Mouse (Mus musculus): ENCODE results near the gene Pnpla3. TPM values are rescaled to one million over a fixed set of nuclear protein-coding genes. Genes with fewer than 3 reads are reported as not detected.

Pnpla3 gene
- polyA plus RNA-seq, 1 experiment: 39.9 TPM

DNA sequence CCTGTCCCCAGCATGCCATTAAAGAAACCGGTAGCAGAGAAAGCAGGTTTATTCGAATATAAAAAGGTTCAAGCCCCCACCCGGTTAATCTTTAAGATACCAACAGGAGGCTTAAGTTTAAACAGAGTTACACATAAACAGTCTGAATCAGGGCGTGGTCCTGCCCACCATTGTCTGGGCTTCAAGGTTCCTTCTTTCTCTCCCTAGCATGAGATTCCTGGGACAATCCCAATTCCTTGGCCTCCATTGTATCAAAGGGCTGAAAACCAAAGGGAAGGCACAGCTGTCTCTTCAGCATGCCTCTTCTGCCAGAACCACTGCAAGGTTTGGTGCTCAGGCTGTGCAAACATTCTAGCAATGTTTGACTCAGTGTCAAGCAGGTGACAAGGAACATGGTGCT, 18.6 kb downstream of the Pnpla3 start:
- no peak overlapping the region for H3K4me3 ChIP-seq (replicated peaks; ENCODE audit: insufficient read depth, low read depth, low read length)
- no peak overlapping the region for H3K27ac ChIP-seq (ENCODE audit: insufficient read depth, low read length)
- no peaks in the 10 kb centered on the region for H3K4me1 ChIP-seq (ENCODE audit: control insufficient read depth, insufficient read depth, low read length)
- no peaks in the 10 kb centered on the region for H3K27me3 ChIP-seq (ENCODE audit: control insufficient read depth, insufficient read depth, low read length)
- WGBS: 62% methylated on average over 4 of the region's 4 CpGs
- DNase-seq: no peak
- TF ChIP-seq CTCF (IDR thresholded peaks at IDR 0.05; ENCODE audit: borderline replicate concordance, insufficient read depth, low read depth, low read length): no peak
- TF ChIP-seq POLR2A (IDR thresholded peaks at IDR 0.05; ENCODE audit: borderline replicate concordance, insufficient read depth, low read length): no peak

DNA sequence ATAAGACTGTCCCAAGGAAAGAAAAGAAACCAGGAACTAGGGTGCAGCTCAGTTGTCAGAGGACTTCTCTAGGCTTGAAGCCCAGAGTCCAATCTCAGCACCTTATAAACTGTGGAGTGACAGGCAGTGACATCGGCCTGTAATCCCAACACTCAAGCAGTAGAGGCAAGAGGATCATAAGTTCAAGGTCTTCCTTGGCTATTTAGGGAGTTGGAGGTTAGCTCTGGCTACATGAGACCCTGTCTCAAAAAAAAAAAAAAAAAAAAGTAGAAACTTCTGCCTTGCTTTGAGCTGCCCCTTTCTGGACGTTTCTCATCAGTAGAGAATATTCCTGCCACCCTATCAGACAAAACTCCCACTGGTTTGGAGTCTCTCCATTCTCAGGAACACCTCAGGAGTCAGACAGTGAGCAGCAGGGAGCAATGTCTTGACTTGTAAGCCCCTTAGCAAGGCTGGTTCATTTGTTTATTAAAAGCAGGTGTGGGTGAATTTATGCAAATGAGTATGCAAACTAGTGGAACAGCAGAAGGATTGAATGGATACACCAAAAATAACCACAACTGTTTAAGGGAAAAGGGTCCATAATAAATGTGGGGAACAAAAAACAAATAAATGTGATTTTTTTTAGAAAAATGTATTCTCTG, 21.4 kb downstream of the Pnpla3 start:
- Histone ChIP-seq H3K4me3 (replicated peaks; ENCODE audit: insufficient read depth, low read depth, low read length) (no peak overlapping the region), H3K27me3 (ENCODE audit: control insufficient read depth, insufficient read depth, low read length) (no peaks in the 10 kb centered on the region), H3K4me1 (ENCODE audit: control insufficient read depth, insufficient read depth, low read length) (no peaks in the 10 kb centered on the region), H3K27ac (ENCODE audit: insufficient read depth, low read length) (no peak overlapping the region)
- 66% methylated on average over 2 of the region's 2 CpGs for WGBS
- TF ChIP-seq CTCF (IDR thresholded peaks at IDR 0.05; ENCODE audit: borderline replicate concordance, insufficient read depth, low read depth, low read length) (no peak), POLR2A (IDR thresholded peaks at IDR 0.05; ENCODE audit: borderline replicate concordance, insufficient read depth, low read length) (no peak)
- DNase-seq: no peak

DNA sequence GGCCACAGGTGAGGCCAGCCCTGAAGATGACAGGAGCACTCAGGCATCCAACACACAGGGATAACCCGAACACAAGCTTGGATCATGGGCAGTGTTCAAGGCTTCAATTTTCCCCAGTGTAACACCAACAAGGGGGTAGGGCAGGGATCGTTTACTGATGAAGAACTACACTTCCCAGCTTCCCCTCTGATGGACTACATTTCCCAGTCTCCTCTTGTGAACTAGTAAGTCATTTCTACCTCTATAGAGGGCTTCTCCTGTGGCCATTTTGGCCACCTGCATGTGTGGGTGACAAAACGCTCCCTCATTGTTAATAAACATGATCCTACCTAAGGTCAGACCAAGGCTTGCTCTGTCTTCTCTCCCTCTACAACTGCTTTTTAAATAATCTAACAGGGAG, 22.2 kb downstream of the Pnpla3 start:
- 43% methylated on average over 3 of the region's 3 CpGs for WGBS
- no peak for DNase-seq
- Histone ChIP-seq H3K4me3 (replicated peaks; ENCODE audit: insufficient read depth, low read depth, low read length) (no peak overlapping the region), H3K4me1 (ENCODE audit: control insufficient read depth, insufficient read depth, low read length) (no peaks in the 10 kb centered on the region), H3K27me3 (ENCODE audit: control insufficient read depth, insufficient read depth, low read length) (no peaks in the 10 kb centered on the region), H3K27ac (ENCODE audit: insufficient read depth, low read length) (no peak overlapping the region)
- TF ChIP-seq POLR2A (IDR thresholded peaks at IDR 0.05; ENCODE audit: borderline replicate concordance, insufficient read depth, low read length): no peak
- TF ChIP-seq CTCF (IDR thresholded peaks at IDR 0.05; ENCODE audit: borderline replicate concordance, insufficient read depth, low read depth, low read length): no peak

DNA sequence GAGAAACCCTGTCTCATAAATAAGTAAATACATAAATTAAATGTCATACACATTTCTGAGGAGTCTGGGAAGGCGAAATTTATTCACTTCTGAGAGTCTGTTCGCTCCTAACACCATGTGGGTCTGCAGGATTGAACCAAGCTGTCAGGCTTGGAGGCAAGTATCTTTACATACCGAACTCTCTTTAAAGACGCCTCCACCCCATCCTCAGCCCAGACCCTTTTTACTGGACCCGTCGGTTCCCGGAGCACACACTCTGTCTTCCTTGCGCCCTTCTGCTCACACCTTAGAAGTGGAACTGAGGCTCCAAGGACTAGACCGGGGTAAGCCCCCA, 24.1 kb downstream of the Pnpla3 start:
- H3K27me3 ChIP-seq (ENCODE audit: control insufficient read depth, insufficient read depth, low read length): no peaks in the 10 kb centered on the region
- no peak for DNase-seq
- H3K27ac ChIP-seq (ENCODE audit: insufficient read depth, low read length): peak overlapping the region; percentile 49
- peak overlapping the region; percentile 94 for H3K4me3 ChIP-seq (replicated peaks; ENCODE audit: insufficient read depth, low read depth, low read length)
- no peak for TF ChIP-seq CTCF (IDR thresholded peaks at IDR 0.05; ENCODE audit: borderline replicate concordance, insufficient read depth, low read depth, low read length)
- TF ChIP-seq POLR2A (IDR thresholded peaks at IDR 0.05; ENCODE audit: borderline replicate concordance, insufficient read depth, low read length): no peak
- H3K4me1 ChIP-seq (ENCODE audit: control insufficient read depth, insufficient read depth, low read length): no peaks in the 10 kb centered on the region
- WGBS: 4% methylated on average over 9 of the region's 9 CpGs

DNA sequence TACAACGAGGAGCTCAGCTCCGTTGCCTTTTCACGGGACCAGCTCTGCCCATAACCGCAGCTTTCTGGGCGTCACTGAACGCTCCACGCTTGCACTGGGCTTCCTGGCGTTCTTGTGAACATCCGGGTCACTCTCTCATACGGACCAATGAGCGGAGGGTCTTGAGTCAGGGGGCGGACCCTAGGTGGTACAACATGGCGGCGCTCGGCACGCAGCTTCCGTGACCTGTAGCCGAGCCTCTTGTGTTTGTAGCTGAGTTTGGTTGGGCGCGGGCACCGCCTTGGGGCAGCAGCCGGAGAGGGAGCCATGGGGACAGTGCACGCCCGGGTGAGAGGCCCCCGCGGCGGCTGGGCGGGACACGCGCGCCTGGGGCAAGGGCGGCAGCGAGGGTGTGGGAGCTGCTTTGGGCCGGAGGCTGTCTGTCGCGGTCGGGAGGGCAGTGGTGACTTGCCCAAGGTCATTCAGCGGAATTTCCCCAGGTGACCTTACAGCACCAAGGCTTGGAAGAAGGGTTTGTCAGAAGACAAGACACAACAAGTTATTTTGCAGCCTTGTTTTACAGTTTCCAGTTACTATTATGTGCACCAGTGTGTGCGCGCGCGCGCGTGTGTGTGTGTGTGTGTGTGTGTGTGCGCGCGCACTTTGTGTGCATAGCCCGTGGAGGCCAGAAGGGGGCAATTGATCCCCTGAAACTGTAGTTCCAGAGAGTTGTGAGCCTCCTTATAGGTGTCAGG, 24.6 kb downstream of the Pnpla3 start, which contains the start of gene Samm50:
TSS of gene Samm50 (plus strand) at position 184 of the 734 bp plus-strand sequence.
- Histone ChIP-seq H3K4me3 (replicated peaks; ENCODE audit: insufficient read depth, low read depth, low read length) (peak within 1 kb of the TSS; percentile 94), H3K4me1 (ENCODE audit: control insufficient read depth, insufficient read depth, low read length) (no peaks in the 10 kb centered on the region), H3K27ac (ENCODE audit: insufficient read depth, low read length) (peak within 1 kb of the TSS; percentile 75), H3K27me3 (ENCODE audit: control insufficient read depth, insufficient read depth, low read length) (no peaks in the 10 kb centered on the region)
- peak; percentile 93 to 94 for DNase-seq
- TF ChIP-seq CTCF (IDR thresholded peaks at IDR 0.05; ENCODE audit: borderline replicate concordance, insufficient read depth, low read depth, low read length) (peak; percentile 20; the same call in 1 of the 2 replicates), POLR2A (IDR thresholded peaks at IDR 0.05; ENCODE audit: borderline replicate concordance, insufficient read depth, low read length) (peak; percentile 81)
- WGBS: 6% methylated on average over 48 of the region's 48 CpGs

DNA sequence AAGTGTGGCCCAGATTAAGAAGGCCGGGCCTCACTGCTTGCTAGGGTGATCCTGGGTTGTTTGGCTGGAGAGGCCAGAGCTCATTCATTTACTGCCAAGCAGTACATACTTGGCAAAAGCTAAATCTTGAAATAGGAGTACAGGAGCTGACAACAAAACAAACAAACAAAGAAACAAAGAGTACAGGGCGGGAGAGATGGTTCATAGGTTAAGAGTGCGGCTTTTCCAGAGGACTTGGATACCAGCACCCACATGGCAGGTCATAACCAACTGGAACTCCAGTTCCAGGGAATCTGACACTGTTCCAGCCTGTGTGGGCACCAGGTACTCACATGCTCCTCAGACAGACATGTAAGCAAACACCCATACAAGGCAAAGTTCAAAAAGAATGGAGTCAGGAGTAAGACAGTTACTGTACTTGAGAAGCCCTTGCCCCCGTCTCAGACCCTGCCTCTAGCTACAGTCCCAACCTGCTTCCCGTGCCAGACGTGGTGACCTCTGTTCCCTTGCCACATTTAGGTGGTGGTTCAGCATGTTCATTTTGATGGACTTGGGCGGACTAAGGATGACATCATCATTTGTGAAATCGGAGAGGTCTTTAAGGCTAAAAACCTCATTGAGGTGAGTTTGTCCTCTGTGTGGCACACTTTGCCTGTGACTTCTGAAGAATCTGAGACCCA, 29.0 kb downstream of the Pnpla3 start:
- Histone ChIP-seq H3K4me3 (replicated peaks; ENCODE audit: insufficient read depth, low read depth, low read length) (no peak overlapping the region), H3K4me1 (ENCODE audit: control insufficient read depth, insufficient read depth, low read length) (no peaks in the 10 kb centered on the region), H3K27ac (ENCODE audit: insufficient read depth, low read length) (no peak overlapping the region), H3K27me3 (ENCODE audit: control insufficient read depth, insufficient read depth, low read length) (no peaks in the 10 kb centered on the region)
- WGBS: 86% methylated on average over 8 of the region's 8 CpGs
- TF ChIP-seq POLR2A (IDR thresholded peaks at IDR 0.05; ENCODE audit: borderline replicate concordance, insufficient read depth, low read length) (no peak), CTCF (IDR thresholded peaks at IDR 0.05; ENCODE audit: borderline replicate concordance, insufficient read depth, low read depth, low read length) (no peak)
- no peak for DNase-seq

DNA sequence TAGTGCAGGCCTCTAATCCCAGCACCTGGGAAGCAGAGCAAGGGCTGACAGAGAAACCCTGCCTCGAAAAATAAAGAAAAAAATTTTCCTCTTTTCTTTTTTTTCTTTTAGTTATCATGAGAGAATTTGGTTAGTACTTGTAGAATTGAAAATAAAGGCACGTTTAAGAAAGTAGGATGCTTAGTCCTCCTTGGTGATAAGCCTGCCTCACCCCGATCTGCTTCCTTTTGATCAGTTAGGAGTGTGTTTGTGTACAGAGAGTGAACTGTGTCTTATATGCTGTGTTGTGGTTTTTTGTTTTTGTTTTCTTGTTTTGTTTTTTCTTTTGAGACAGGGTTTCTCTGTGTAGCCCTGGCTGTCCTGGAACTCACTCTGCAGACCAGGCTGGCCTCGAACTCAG, 39.7 kb downstream of the Pnpla3 start:
- DNase-seq: no peak
- no peak overlapping the region for H3K4me3 ChIP-seq (replicated peaks; ENCODE audit: insufficient read depth, low read depth, low read length)
- no peak overlapping the region for H3K27ac ChIP-seq (ENCODE audit: insufficient read depth, low read length)
- 95% methylated on average over 4 of the region's 4 CpGs for WGBS
- no peak for TF ChIP-seq CTCF (IDR thresholded peaks at IDR 0.05; ENCODE audit: borderline replicate concordance, insufficient read depth, low read depth, low read length)
- TF ChIP-seq POLR2A (IDR thresholded peaks at IDR 0.05; ENCODE audit: borderline replicate concordance, insufficient read depth, low read length): no peak
- H3K4me1 ChIP-seq (ENCODE audit: control insufficient read depth, insufficient read depth, low read length): no peaks in the 10 kb centered on the region
- no peaks in the 10 kb centered on the region for H3K27me3 ChIP-seq (ENCODE audit: control insufficient read depth, insufficient read depth, low read length)

Data from cerebellum, adult 2 months (tissue).